Mouse (Mus musculus): ENCODE data around the gene Arx.

- TF ChIP-seq GATA1 (IDR thresholded peaks at IDR 0.05; ENCODE audit: low read length), result no peak
- no peak for TF ChIP-seq TAL1 (IDR thresholded peaks at IDR 0.05; ENCODE audit: low read length)
Observed at GRCm38 (mm10) chrX:93281028-93281723, 5.1 kb upstream of the Arx start.

Data from erythroblast, embryonic 14.5 days (primary cell).